Mouse (Mus musculus) liver, postnatal 0 days (tissue): ENCODE measurements at regions not wholly inside any gene's neighbourhood (a gene's known extent, or its start where the extent isn't known, plus 50 kb on each side); places are given as distances from the start of the nearest gene placed in this dataset.

Experiments used
- ATAC-seq: fragments of 200-750 bp; cut with Nextera tagmentation; 2 replicates; pipeline ENCODE4 v1.8.0; 2017; ENCODE audit warnings: mild to moderate bottlenecking, moderate library complexity
- DNase-seq: peaks from one replicate; pipeline ENCODE4 v3.0.0-alpha.2; 2016
- H3K27ac ChIP-seq: fragments of 300-500 bp; sonication (generic); 2 replicates; pipeline ENCODE4 v1.5.1; 2014; ENCODE audit warnings: antibody characterized with exemption, moderate library complexity, mild to moderate bottlenecking, low read depth
- H3K27me3 ChIP-seq: fragments of 300-500 bp; sonication (generic); 2 replicates; pipeline ENCODE4 v1.6.1; 2014; ENCODE audit warnings: low read length, control low read depth, mixed read lengths; ENCODE audit not compliant: insufficient read depth
- H3K36me3 ChIP-seq: fragments of 300-500 bp; sonication (generic); replicated peaks from 2 replicates; pipeline ENCODE4 v1.6.1; 2014; ENCODE audit warnings: mild to moderate bottlenecking, control low read depth, low read length, moderate library complexity, mixed read lengths; ENCODE audit not compliant: insufficient read depth
- H3K4me1 ChIP-seq: fragments of 300-500 bp; sonication (generic); 2 replicates; pipeline ENCODE4 v1.6.1; 2014; ENCODE audit warnings: antibody characterized with exemption, mild to moderate bottlenecking, control low read depth; ENCODE audit not compliant: insufficient read depth
- H3K4me2 ChIP-seq: fragments of 300-500 bp; sonication (generic); 2 replicates; pipeline ENCODE4 v1.6.1; 2014; ENCODE audit warnings: low read depth, mild to moderate bottlenecking, low read length, moderate library complexity, mixed read lengths
- H3K4me3 ChIP-seq: fragments of 300-500 bp; sonication (generic); 2 replicates; pipeline ENCODE4 v1.5.1; 2014; ENCODE audit warnings: low read depth, low read length
- H3K9ac ChIP-seq: fragments of 300-500 bp; sonication (generic); replicated peaks from 2 replicates; pipeline ENCODE4 v1.6.1; 2014; ENCODE audit warnings: mild to moderate bottlenecking, moderate library complexity
- H3K9me3 ChIP-seq: fragments of 300-500 bp; sonication (generic); 2 replicates; pipeline ENCODE4 v1.6.1; 2016; ENCODE audit warnings: mild to moderate bottlenecking, control low read depth, low read length, mixed read lengths
- CTCF ChIP-seq: sonication (generic); IDR thresholded peaks from 2 replicates; pipeline ENCODE4 v1.5.1; 2016; ENCODE audit warnings: antibody characterized with exemption, low read depth
- EP300 ChIP-seq: IDR thresholded peaks from 2 replicates; pipeline ENCODE4 v1.6.1; 2016; ENCODE audit warnings: antibody characterized with exemption, low read depth, mild to moderate bottlenecking
- WGBS: fragments of 180-500 bp; shearing (Covaris S2); extraction: QIAGEN DNeasy Blood & Tissue Kit; methylation state at CpG from one replicate; pipeline ENCODE4 v1.1.7; 2014; ENCODE audit not compliant: insufficient replicate concordance; 5-methylcytosine and 5-hydroxymethylcytosine counted together

DNA sequence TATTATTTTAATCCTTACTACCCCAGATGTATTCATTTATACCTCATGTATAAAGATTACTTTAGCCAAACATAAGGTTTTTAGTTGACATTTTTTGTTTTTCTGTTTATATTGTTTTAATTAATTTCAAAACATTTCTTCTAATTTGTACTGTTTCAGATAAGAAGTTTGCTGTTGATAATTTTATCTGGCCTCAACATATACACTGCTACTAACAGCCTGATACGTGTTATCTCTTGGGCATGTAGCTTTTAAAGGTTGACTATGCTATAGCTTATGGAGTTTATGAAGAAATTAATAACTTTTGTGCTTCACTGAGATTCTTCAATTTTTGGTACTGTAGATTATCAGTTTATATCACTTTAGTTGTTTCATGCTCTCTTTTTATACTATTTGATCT lies 555.5 kb upstream of the Pcdh9 start:
- H3K9me3 ChIP-seq = no peaks in the 10 kb centered on the region; the same call in 1 of the 2 replicates
- no peaks in the 10 kb centered on the region for H3K4me1 ChIP-seq
- H3K4me3 ChIP-seq = no peak overlapping the region
- 62% methylated on average over 1 of the region's 1 CpGs for WGBS
- H3K27me3 ChIP-seq = no peaks in the 10 kb centered on the region
- H3K27ac ChIP-seq = no peak overlapping the region
- H3K9ac ChIP-seq = no peak overlapping the region
- no peak for TF ChIP-seq EP300
- TF ChIP-seq CTCF = no peak
- no peak for DNase-seq
- H3K4me2 ChIP-seq = no peak overlapping the region
- ATAC-seq = no peak
- H3K36me3 ChIP-seq = no peaks in the 10 kb centered on the region

- 68% methylated on average over 7 of the region's 7 CpGs for WGBS
- Histone ChIP-seq H3K4me1 (no peaks in the 10 kb centered on the region), H3K9ac (no peak overlapping the region), H3K4me3 (no peak overlapping the region), H3K4me2 (no peak overlapping the region), H3K36me3 (no peaks in the 10 kb centered on the region), H3K27ac (no peak overlapping the region), H3K9me3 (no peaks in the 10 kb centered on the region), H3K27me3 (no peaks in the 10 kb centered on the region)
- no peak for ATAC-seq
- TF ChIP-seq EP300 = no peak
- no peak for TF ChIP-seq CTCF
- DNase-seq = no peak
Measured at GRCm38 (mm10) chr14:94433343-94433958, 543.0 kb upstream of the Pcdh9 start.

DNA sequence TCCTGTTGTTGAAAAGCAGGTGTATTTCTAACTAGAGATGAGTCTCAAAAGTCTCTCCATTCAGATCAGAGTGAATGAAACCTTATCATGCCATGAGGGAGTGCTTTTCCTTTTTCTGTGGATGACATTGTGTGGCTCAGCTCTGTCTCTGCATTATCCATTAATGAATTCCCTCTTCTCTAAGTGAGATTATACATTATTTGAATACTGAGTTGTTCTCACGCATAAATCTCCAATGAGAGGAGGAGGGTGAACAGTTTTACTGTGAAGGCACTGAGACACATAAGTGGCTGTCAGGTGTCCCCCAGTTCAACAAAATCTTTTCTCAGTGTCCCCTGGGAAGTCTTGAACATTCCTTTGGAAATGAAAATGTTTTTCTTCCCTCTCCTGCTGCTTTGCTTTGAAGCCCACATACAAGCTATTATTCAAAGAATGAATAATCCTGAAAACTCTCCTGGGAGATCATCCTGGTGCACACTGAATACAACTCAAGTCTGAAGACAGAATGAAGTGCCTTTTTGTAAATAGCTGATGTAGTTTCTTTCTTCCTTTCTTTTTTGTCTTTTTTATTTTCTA lies 537.2 kb upstream of the Pcdh9 start:
- Histone ChIP-seq H3K9me3 (no peaks in the 10 kb centered on the region), H3K36me3 (no peaks in the 10 kb centered on the region), H3K4me1 (no peaks in the 10 kb centered on the region), H3K9ac (no peak overlapping the region), H3K4me2 (no peak overlapping the region), H3K4me3 (no peak overlapping the region), H3K27ac (no peak overlapping the region), H3K27me3 (no peaks in the 10 kb centered on the region)
- WGBS = 78% methylated on average over 1 of the region's 1 CpGs
- DNase-seq = no peak
- ATAC-seq = no peak
- TF ChIP-seq CTCF (no peak), EP300 (no peak)
